Mouse (Mus musculus) ovary, postnatal 36 days (tissue): ENCODE measurements at regions not wholly inside any gene's neighbourhood (a gene's known extent, or its start where the extent isn't known, plus 50 kb on each side); places are given as distances from the start of the nearest gene placed in this dataset.
"Not testable (repeated sequence)": the region's sequence is repeated elsewhere in the genome, so short reads cannot be mapped to it uniquely, and the experiment has no call there.

Experiments used
- DNase-seq: peaks from one replicate; pipeline ENCODE4 v3.0.0; 2022; ENCODE audit warnings: low spot score, mixed read lengths

DNA sequence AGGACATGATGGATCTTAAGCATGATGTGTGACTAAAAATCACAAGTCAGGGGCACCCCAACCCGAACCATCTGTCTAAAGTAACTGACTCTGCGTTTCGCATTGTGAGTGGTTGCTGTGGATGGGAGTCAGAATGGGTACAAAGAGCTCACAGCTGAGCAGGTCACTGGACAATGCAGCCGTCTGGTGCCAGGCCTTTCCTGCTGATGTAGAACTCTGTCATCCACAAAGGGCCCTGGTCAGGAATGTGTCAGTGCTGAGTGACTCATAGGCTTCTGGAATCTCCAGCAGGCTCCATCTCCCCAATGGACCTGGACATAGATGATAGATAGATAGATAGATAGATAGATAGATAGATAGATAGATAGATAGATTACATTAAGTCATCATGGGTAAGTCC lies 335.8 kb upstream of the Maf start:
- no peak for DNase-seq

DNA sequence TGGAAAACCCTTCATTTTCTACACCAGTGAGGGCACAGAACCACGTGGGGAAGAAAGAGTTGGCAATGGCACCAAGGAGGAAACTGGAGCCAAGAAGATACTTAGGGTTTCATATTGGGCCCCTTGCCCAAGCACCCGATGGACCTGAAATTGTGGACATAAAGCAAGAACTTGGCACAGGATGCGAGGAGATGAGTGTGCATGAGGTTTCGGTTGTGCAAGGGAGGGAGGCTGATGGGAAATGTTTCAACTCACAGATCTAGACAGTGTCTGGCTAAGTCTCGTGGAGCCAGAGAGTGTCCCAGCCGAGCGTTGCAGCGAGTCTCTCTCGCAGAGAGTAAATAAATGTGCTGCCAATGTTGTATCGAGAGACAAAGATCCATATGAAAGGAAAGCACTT lies 323.4 kb upstream of the Maf start:
- no peak for DNase-seq

DNA sequence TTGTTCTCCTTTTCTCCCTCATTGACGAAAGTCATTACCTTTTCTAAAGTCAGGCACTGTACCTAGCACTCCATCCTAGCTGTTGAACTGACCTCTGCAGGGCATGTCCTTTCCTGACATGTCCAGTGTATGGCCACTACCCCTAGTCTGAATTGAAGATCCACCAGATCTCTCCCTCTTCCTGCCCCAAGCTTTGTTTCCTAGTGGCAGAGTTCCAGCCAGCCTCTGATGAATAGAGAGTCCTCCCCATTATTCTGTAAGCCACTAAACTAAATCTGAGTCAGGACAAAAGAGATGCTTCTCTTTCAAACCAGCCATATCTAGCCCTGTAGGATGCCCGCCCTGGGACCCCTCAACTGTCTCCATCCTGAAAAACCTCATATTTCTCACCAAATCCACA lies 317.7 kb upstream of the Maf start:
- DNase-seq, result no peak

DNA sequence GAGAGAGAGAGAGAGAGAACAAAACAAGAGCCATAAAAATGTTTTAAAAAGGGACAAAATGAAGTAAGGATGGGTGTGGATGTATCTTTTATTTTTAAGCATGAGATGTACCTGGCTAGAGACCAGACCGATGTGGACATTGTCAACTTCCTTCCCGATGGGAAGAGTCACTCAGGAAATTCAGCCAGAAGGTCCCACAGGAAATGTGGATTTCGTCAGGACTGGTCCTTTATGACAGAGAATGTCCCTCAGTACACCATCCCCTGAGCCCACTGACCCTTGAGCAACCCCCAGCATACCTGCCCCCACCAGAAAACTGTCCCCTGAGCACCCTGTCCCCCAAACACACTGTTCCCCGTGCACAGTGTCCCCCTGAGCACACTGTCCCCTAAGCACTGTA lies 317.2 kb upstream of the Maf start:
- DNase-seq, result no peak

DNA sequence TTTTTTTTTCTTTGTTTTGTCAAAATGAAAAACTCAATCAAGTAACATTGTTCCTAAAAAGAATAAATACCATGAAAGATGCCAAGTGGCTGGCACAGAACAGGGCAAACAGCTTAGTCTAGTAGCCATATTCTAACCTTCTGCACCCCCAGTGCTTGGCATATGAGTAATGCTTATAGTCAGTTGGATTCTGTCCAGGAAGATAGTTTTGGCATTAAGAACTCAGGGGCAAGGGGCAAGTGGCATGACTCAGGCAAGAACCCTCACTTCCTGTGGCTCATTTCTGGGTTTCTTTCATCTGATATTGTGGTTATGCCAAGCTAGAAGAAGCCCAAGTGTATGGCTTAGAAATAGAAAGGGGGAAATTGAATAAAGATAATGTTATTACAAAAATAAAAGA lies 314.1 kb upstream of the Maf start:
- no peak for DNase-seq

DNA sequence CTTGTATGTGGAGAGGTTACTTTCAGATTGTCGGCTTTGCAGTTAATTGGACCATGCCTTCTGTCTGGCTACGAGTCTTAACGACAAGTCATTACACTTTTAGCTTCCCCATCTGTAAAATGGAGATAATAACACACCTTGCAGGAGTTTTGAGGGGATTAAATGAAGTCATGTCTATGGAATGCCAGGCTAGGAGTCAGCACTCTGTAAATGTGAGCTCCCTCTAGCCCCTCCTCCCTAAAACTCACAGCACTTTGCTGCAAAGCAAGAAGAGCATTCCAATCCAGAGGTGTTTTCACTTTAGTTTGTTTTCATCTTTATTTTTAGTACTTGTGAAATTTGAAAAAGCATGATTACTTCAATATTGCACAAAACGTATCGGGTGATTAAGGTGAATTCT lies 287.7 kb upstream of the Maf start:
- no peak for DNase-seq

DNA sequence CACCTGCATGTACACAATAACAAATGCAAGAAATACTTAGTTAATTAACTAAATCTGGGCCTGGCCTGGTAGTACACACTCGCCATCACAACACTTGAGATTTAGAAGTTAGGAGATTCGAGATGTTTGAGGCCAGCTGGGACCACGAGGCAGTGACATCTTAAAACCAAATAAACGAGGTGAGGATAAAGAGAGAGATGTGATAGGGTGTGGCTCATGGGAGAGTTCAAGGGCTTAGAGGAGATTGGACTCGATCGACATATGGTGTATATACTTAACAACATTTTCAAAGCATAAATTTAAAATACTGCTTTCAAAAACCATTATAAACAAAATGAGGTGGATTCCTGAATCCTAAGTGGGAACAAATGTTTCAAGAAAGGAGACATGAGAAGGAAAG lies 284.4 kb upstream of the Maf start:
- no peak for DNase-seq

DNA sequence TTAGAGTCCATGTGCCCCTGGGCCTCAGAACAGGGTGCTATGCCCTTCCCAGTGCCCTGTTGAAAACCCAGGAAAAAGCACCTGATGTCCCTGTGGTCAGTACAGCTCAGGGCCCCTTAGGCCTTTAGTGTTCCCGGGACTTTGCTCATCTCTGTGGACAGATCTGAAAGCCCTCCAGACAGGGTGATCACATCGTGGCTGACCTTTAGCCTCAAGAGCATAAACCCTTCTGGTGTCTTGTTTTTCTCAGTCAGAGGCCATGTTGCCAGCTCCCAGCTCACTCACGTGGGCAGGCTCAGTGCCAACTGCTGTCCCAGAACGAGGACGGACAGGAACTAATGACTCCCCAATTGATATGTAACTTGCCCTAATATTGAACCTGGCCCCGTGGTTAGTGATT lies 275.8 kb upstream of the Maf start:
- peak; percentile 31 for DNase-seq

DNA sequence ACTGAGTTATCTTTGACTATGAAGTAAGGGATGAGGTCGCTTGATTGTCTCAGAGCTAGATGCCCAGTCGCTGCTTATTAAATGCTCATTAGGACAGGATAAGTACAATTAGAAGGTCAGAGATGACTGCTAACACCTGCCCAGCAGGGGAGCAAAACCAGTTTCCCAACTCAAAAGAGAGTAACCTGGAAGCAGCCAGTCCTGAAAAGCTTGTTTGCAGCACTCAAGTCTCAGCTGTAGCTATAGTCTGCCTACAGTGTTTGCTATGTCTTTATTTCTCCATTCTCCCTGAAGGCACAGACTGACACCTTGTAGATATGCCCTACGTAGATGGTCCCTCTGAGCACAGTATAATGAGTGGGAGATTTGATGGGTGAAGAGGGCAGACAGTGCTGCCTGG lies 274.7 kb upstream of the Maf start:
- no peak for DNase-seq

DNA sequence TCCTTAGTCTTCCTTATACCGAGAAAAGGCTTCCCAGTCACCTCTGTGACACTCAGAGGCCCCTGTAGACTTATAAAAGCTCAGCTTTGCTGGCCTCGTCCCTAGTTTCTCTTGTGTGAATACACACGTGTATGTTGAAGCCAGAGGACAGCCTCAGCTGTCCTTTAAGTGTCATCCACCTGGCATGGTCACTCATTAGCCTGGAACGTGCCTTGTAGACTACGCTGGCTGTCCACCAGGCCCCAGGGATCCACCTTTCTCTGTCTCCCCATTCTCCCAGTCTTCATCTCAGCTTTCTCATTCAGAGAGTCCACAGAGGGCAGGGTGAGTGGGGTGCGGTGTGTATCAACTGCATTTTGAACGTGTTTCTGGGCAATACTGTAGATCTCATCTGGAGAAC lies 273.8 kb upstream of the Maf start:
- no peak for DNase-seq

DNA sequence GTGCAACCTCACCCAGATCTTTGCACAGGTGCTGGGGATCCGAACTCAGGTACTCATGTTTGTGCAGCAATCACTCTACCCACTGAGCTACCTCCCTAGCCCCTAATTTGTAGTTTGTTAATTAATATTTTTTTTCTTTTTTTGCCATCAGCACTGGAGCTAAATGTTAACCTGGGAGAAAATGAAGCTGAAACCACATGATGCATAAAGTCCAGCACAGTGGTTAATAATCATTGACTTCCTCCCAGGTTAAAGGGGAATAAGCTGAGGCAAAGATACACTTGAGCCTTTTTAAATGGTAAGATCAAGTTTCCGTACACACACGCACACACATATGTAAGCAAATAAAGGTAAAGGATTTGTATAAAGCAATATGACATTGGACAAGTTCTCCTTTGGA lies 273.0 kb upstream of the Maf start:
- no peak for DNase-seq

DNA sequence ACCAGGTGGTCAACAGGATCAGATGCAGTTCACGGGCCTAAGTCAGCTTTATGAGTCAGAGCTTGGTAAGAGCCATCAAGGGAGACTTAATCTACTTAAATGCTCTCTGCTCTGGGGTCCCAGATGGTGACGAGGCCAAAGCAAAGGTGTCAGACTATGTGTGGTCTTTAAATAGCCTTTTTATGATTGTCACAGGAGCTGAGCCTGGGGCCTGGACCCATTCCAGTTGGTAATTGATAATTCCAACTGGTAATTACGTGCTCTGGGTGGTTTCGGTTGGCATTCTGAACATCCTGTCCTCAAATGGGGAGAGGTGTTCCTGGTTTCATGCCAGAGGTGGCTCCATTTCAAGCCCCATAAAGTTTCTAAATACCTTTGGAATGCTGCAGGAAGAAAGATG lies 269.6 kb upstream of the Maf start:
- DNase-seq, result no peak

DNA sequence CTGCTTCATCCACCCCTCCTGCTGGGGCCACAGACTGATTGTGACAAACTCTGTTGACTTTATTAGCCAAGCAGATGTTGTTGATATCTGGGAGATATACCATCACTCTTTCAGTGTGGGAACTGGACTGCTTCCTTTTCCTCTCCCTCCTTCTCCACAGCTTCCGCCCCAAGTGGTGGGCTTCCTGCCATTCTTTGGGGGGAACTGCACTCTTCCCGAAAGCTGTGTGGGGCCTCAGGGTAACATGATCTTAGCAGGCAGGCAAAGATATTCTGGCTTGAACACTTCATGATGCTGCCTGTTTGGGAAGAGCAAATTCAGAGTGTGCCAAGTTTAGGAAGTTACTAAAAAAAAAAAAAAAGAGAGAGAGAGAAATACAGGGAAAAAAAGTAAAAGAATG lies 267.1 kb upstream of the Maf start:
- no peak for DNase-seq

DNA sequence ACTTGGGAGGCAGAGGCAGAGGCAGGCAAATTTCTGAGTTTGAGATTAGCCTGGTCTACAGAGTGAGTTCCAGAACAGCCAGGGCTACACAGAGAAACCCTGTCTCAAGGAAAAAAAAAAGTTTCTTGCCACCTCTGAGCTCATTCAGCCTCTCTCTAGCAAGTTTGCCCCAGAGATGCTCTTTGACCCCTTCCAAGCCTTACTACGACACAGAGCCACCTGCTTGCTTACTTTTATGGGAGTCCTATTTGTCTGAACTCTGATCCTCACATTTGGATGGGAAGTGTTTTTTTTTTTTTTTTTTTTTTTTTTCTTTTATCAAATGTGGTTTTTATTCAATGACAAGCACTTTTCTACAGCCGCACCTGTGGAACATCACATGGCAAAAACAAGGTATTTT lies 263.8 kb upstream of the Maf start:
- DNase-seq, result not testable (repeated sequence)

DNA sequence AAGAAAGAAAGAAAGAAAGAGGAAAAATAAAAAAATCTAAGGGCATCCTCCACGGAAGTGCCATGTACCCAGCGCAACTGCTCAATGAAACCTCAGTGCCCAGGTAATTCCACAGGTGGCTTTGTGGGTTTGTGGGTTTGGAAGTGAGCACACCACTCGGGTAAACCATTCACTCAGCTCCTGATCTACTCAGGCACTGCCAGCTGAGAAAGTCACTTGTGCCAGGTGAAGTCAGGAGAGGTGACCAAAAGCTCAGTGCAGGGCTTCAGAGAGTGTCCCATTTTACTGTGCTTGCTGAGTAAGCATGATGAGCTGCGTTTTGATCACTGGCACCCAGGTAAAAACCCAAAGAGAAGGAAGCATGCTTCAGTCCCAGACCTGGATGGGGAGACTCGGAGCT lies 260.5 kb upstream of the Maf start:
- DNase-seq, result no peak

DNA sequence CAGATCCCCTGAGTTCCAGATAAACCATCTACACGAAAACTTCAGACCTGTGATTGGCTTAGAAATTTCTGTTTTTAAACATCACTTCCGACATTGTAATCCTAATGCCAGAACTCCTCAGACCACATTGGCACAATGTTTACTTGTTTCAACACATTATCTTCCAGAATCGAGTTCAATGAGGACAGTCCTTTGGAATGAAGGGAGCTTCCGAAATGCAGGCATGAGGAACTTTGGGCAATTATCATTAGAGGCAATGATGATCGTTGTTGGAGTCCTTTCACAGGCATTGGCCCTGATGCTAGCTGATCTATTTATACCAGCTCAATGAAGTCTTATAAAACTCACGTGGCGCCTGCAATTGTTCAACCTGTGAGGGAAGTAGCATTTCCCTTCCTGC lies 258.4 kb upstream of the Maf start:
- DNase-seq, result no peak

DNA sequence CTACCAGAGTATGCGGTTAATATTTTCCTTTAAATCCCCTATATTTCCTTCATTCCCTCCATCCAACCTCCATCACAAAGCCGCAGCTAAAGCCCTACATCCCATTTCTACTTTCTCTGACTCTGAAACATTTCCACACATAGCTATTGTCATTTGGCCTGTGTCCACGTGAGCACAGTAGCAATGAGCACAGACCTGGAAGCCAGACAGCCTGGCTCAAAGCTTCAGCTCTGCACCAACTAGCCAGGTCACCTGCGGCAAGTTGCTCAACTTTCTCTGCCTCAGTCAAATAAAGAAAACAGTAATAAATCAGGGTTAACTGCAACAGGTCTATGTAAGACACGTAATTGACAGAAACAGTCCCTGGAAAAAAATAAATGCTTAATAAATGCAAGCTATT lies 247.8 kb upstream of the Maf start:
- no peak for DNase-seq

DNA sequence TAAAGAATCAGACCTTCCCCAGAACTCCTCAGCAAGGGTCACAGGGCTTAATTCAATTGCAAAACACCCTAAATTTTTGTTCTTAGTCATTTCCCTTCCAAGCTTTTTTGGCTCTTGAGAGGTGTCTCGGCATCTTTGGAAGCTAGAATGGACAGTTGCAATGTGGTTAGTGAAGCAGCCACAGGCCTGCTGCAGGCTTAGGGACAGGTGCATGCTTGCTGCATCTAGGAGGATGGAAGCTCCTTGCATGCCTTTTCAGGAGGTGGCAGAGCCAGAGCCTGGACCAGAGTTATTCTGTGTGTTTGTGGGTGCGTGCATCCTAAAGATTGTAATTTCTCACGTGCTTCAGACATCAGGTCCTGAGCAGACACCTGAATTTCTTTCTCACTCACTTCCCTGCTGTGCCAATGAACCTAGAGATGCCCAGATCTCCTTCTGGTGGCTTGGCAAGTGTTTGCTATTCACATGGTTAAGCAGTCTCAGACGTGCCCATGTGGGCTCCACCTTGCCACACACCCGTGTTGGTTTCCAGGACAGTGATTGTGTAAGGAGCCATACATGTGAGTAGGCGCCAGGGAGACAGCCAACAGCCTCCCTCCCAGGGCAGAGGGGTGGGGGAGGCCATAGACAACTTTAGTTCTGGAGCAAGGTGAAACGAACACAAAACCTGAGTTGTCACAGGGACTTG lies 246.3 kb upstream of the Maf start:
- no peak for DNase-seq

DNA sequence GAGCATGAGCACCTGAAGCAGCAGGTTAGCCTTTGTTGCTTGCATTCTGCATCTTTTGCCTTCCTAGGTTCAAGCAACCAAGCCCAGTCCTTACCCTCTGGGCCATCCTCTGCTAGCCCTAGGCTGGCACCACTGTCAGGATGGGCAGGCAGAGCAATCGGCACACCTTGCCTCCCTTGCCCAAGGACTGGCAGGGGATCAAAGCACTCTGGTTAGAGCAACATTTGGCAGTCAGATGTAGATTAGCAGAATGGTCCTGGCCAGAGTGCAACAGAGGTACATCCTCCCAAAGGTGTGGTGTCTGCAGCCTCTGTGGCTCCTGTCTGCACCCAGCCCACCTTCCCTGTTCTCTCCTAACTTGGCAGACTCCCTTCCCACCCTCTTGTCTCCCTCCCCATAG lies 244.9 kb upstream of the Maf start:
- no peak for DNase-seq

DNA sequence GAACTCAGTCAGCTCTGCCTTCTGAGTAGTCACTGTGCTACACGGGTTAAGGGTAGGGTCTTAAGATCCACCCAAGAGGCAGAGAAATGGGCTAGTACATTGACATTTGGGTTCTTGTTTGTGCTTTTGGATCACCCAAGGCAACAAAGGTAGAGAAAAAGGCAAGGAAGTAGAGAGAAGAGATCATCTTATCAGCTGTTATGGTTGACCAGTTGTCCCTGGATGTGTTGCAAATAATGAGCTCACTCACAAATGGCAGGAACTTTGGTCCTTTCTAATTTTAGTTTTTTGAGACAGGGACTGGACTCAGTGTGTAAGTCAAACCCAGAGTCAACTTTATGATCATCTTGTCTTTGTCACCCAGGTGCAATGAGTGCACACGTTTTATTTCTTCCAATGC lies 241.3 kb upstream of the Maf start:
- no peak for DNase-seq

DNA sequence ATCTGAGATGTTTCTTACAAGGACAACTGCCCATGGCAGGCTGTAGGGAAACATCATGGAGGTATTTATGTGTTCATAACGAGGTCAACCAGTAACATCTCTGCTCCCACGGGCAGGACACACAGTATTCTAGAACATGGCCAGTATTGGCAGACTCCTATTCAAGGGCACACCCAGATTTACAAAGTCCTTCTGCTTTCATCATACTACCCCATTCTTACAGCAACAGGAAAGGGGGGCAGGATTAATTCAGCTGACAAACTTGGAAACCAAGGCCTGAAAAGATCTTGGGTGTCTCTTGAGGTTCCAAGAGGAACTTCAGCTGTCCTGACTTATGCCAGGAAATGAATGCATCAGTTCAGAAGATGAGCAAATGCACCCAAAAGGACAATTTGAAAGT lies 240.4 kb upstream of the Maf start:
- no peak for DNase-seq

DNA sequence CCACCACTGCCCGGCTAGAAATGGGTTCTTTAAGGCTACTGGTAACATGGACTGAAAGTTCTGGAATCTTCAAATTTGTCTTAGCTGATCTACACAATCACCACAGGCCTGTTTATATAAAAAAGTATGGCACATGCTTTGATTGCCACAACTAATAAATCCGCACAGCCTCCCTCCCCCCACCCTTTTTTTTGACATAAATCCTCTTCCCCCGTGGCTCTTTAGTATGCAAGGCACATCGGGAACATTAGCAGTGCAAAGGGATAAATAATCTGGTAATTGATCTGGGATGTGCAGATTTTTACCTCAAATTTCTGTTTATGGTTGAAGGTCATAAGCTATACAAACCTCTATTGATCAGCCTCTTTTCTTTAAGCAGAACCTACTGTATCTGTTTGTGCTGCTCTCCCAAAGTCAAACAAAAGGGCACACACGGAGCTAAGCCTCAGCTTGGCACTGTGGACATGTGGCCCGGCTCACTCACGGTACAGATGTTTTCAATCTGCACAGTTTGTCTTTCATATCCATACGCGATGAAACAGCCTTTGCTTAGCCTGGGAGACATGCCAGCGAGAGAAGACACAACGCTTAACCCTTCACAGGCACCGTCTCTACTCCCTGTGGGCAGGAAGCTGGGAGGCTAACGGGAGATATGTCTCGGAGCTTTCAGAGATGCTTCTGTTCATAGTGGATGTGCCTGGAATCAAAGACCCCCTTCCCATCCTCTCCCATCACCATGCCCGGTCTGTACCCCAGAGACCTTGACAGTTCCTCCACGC lies 235.3 kb upstream of the Maf start:
- peak; percentile 20 for DNase-seq

DNA sequence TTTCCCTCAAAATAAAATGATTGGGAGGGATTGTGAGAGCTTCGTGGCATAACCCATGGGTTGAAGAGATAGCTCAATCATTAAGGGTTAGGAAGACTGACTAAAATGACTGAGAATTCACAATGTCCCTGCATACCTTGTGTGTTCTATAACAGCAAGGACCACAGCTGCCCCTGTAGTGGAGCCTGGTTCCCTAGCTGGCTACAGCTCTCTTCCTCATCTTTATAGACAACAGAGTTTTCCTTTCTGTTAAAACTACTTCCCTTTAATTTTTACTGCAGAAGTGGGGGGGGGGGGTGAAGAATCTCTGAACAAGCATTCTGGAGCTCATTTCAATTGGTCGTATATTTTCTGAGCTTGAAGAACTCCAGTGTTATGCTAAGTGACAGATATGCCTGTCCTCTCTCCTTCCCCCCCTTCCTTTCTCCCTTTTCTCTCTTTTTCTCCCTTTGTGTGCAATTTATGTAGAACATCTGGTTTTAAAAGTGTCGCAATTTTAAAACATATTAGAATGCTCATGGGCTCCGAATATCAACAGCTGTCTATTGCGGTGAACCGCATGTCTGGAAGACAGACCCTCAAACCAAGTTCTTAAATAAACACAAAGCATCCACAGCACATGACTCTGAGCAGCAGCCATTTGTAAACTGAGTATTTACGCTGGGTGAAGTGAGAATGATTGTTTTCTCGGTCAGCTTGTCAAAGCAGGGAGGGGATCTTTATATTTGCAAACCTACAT lies 222.0 kb upstream of the Maf start:
- no peak for DNase-seq
